Mouse (Mus musculus) hindbrain, embryonic 15.5 days (tissue): ENCODE measurements around the gene Zfp119a. TPM values are rescaled to one million over a fixed set of nuclear protein-coding genes. Genes with fewer than 3 reads are reported as not detected.

ENCODE experiments used
- ATAC-seq: fragments of 200-750 bp; cut with Nextera tagmentation; 2 replicates; pipeline ENCODE4 v1.8.0; 2017; ENCODE audit warnings: low read depth, moderate number of reproducible peaks, moderate TSS enrichment; ENCODE audit not compliant: low FRiP score
- H3K27ac ChIP-seq: fragments of 300-500 bp; sonication (generic); replicated peaks from 2 replicates; pipeline ENCODE4 v1.5.1; 2015; ENCODE audit warnings: mild to moderate bottlenecking, inconsistent platforms
- H3K27me3 ChIP-seq: fragments of 300-500 bp; sonication (generic); 2 replicates; pipeline ENCODE4 v1.6.1; 2015; ENCODE audit warnings: control low read depth, inconsistent platforms
- H3K36me3 ChIP-seq: fragments of 300-500 bp; sonication (generic); 2 replicates; pipeline ENCODE4 v1.6.1; 2015; ENCODE audit warnings: control low read depth, inconsistent platforms
- H3K4me1 ChIP-seq: fragments of 300-500 bp; sonication (generic); replicated peaks from 2 replicates; pipeline ENCODE4 v1.6.1; 2015; ENCODE audit warnings: control low read depth, inconsistent platforms
- H3K4me2 ChIP-seq: fragments of 300-500 bp; sonication (generic); 2 replicates; pipeline ENCODE4 v1.6.1; 2015; ENCODE audit warnings: moderate library complexity, mild to moderate bottlenecking, inconsistent platforms
- H3K4me3 ChIP-seq: fragments of 300-500 bp; sonication (generic); 2 replicates; pipeline ENCODE4 v1.5.1; 2015; ENCODE audit warnings: mild to moderate bottlenecking, inconsistent platforms
- H3K9ac ChIP-seq: fragments of 300-500 bp; sonication (generic); 2 replicates; pipeline ENCODE4 v1.6.1; 2015; ENCODE audit warnings: inconsistent platforms
- H3K9me3 ChIP-seq: fragments of 300-500 bp; sonication (generic); 2 replicates; pipeline ENCODE4 v1.6.1; 2016; ENCODE audit warnings: control low read depth, inconsistent platforms
- WGBS: fragments of 180-500 bp; shearing (Covaris S2); methylation state at CpG from one replicate; pipeline ENCODE4 v1.1.7; 2015; 5-methylcytosine and 5-hydroxymethylcytosine counted together
- polyA plus RNA-seq: library from polyadenylated mRNA; unstranded; fragments of >200 nt; fragmentation: Nextera tagmentation; extraction: Ambion mirVana; gene quantifications from 2 replicates; pipeline ENCODE4 v1.2.1, GENCODE M21; 2015

The Zfp119a gene
- polyA plus RNA-seq, 1 experiment from 2014 or later = 11.7 TPM

DNA sequence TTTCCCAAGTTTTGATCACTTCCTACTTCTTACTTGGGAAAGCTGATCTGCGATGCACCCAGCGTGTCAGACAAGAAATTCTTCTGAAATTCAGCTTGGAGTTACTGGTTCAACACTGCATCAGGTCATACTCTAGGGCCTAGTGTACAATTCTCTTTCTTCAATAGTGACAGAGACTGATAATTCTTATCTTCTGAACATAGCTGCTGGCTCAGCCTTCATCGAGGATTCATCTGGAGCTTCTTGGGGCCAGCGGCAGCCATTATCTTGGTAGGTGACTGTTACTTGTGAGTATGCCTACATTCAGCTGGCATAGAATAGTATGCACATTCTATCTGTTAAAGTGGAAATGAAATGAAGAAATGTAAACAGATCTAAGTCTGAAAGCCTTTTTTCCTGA, 61.9 kb downstream of the Zfp119a start:
- Histone ChIP-seq H3K36me3 (no peaks in the 10 kb centered on the region), H3K4me1 (no peaks in the 10 kb centered on the region), H3K4me3 (no peak overlapping the region), H3K9ac (no peak overlapping the region), H3K9me3 (no peaks in the 10 kb centered on the region), H3K27ac (no peak overlapping the region), H3K27me3 (no peaks in the 10 kb centered on the region), H3K4me2 (no peak overlapping the region)
- no peak for ATAC-seq
- WGBS = 89% methylated on average over 4 of the region's 4 CpGs

Other genes starting within 250 kb of the Zfp119a start
- 6.4 and 8.5 TPM in 2 replicates for gene Pot1b, start 166.3 kb downstream of the Zfp119a start, polyA plus RNA-seq
- 0.18 and 0.21 TPM in 2 replicates for gene Adgre4, start 128.9 kb downstream of the Zfp119a start, polyA plus RNA-seq
- gene Zfp959, start 13.2 kb upstream of the Zfp119a start, polyA plus RNA-seq = 14.4 and 15.4 TPM in 2 replicates
- 7.5 and 8.3 TPM in 2 replicates for gene Zfp119b, start 70.6 kb upstream of the Zfp119a start, polyA plus RNA-seq
- 5.9 and 6.4 TPM in 2 replicates for gene Ebi3, start 73.7 kb upstream of the Zfp119a start, polyA plus RNA-seq
- gene Yju2, start 80.2 kb upstream of the Zfp119a start, polyA plus RNA-seq = 22.7 and 22.9 TPM in 2 replicates
- gene Shd, start 91.5 kb upstream of the Zfp119a start, polyA plus RNA-seq = 174 and 179 TPM in 2 replicates
- gene Fsd1, start 107.6 kb upstream of the Zfp119a start, polyA plus RNA-seq = 193 and 215 TPM in 2 replicates
- 6.2 and 6.5 TPM in 2 replicates for gene Stap2, start 126.7 kb upstream of the Zfp119a start, polyA plus RNA-seq
- gene Mpnd, start 126.8 kb upstream of the Zfp119a start, polyA plus RNA-seq = 145 and 149 TPM in 2 replicates
- gene Sh3gl1, start 157.7 kb upstream of the Zfp119a start, polyA plus RNA-seq = 108 and 111 TPM in 2 replicates
- gene Chaf1a, start 161.5 kb upstream of the Zfp119a start, polyA plus RNA-seq = 7.6 and 7.8 TPM in 2 replicates
- gene Ubxn6, start 196.1 kb upstream of the Zfp119a start, polyA plus RNA-seq = 76.1 and 77.1 TPM in 2 replicates
- 141 and 145 TPM in 2 replicates for gene Hdgfl2, start 200.7 kb upstream of the Zfp119a start, polyA plus RNA-seq
- gene Plin4, start 230.9 kb upstream of the Zfp119a start, polyA plus RNA-seq = 0.08 and 0.21 TPM in 2 replicates
- gene Plin5, start 238.7 kb upstream of the Zfp119a start, polyA plus RNA-seq = 1.7 and 2.5 TPM in 2 replicates
- gene Lrg1, start 243.1 kb upstream of the Zfp119a start, polyA plus RNA-seq = 0.33 and 0.62 TPM in 2 replicates